Mouse (Mus musculus) intestine, postnatal 0 days (tissue): Measurements from ENCODE around the gene Hes7. TPM values are rescaled to one million over a fixed set of nuclear protein-coding genes. Genes with fewer than 3 reads are reported as not detected.
A peak's percentile ranks its signal among the peaks of the same experiment; 100 is the strongest.
"Not testable (repeated sequence)": the region's sequence is repeated elsewhere in the genome, so short reads cannot be mapped to it uniquely, and the experiment has no call there.

Source experiments
- ATAC-seq: fragments of 200-750 bp; cut with Nextera tagmentation; 2 replicates; pipeline ENCODE4 v1.8.0; 2017; ENCODE audit warnings: mild to moderate bottlenecking, moderate TSS enrichment, moderate library complexity
- H3K27ac ChIP-seq: fragments of 300-500 bp; sonication (generic); 2 replicates; pipeline ENCODE4 v1.5.1; 2014; ENCODE audit warnings: mild to moderate bottlenecking, low read depth, low read length, moderate library complexity
- H3K27me3 ChIP-seq: fragments of 300-500 bp; sonication (generic); replicated peaks from 2 replicates; pipeline ENCODE4 v1.6.1; 2014; ENCODE audit warnings: low read length, mixed read lengths; ENCODE audit not compliant: control insufficient read depth, insufficient read depth
- H3K36me3 ChIP-seq: fragments of 300-500 bp; sonication (generic); 2 replicates; pipeline ENCODE4 v1.6.1; 2014; ENCODE audit warnings: mild to moderate bottlenecking, moderate library complexity; ENCODE audit not compliant: control insufficient read depth, insufficient read depth
- H3K4me1 ChIP-seq: fragments of 300-500 bp; sonication (generic); replicated peaks from 2 replicates; pipeline ENCODE4 v1.6.1; 2014; ENCODE audit warnings: antibody characterized with exemption, low read length, mixed read lengths; ENCODE audit not compliant: control insufficient read depth, insufficient read depth
- H3K4me2 ChIP-seq: fragments of 300-500 bp; sonication (generic); replicated peaks from 2 replicates; pipeline ENCODE4 v1.6.1; 2014; ENCODE audit warnings: low read depth, mild to moderate bottlenecking, moderate library complexity
- H3K4me3 ChIP-seq: fragments of 300-500 bp; sonication (generic); 2 replicates; pipeline ENCODE4 v1.5.1; 2014; ENCODE audit warnings: low read depth, low read length
- H3K9ac ChIP-seq: fragments of 300-500 bp; sonication (generic); 2 replicates; pipeline ENCODE4 v1.6.1; 2014; ENCODE audit warnings: mild to moderate bottlenecking, low read depth, low read length
- H3K9me3 ChIP-seq: fragments of 300-500 bp; sonication (generic); 2 replicates; pipeline ENCODE4 v1.6.1; 2016; ENCODE audit warnings: mixed run types; ENCODE audit not compliant: control insufficient read depth
- CTCF ChIP-seq: sonication (generic); IDR thresholded peaks from 2 replicates; pipeline ENCODE4 v1.5.1; 2016; ENCODE audit warnings: low read depth, mild to moderate bottlenecking, control low read depth, antibody characterized with exemption, moderate library complexity
- WGBS: fragments of 180-500 bp; shearing (Covaris S2); extraction: QIAGEN DNeasy Blood & Tissue Kit; methylation state at CpG from one replicate; pipeline ENCODE4 v1.1.7; 2014; 5-methylcytosine and 5-hydroxymethylcytosine counted together
- polyA plus RNA-seq: library from polyadenylated mRNA; unstranded; fragments of >200 nt; fragmentation: Nextera tagmentation; extraction: Ambion mirVana; gene quantifications from 2 replicates; pipeline ENCODE4 v1.2.1, GENCODE M21; 2015

Gene Hes7
- polyA plus RNA-seq, 1 experiment from 2014 or later: 0.37 TPM

- Histone ChIP-seq H3K4me2 (peak overlapping the region; percentile 82), H3K27ac (no peak overlapping the region), H3K4me3 (peak overlapping the region; percentile 100), H3K4me1 (peaks cover 10% of the 10 kb centered on the region; the same call in 1 of the 2 replicates), H3K27me3 (no peaks in the 10 kb centered on the region), H3K9ac (peak overlapping the region; percentile 99), H3K9me3 (no peaks in the 10 kb centered on the region), H3K36me3 (peaks cover 19% of the 10 kb centered on the region; the same call in 1 of the 2 replicates)
- no peak for ATAC-seq
- 79% methylated on average over 12 of the region's 12 CpGs for WGBS
- no peak for TF ChIP-seq CTCF
These were observed 30.5 kb upstream of the Hes7 start for GRCm38 (mm10) chr11:69089616-69090290.

DNA sequence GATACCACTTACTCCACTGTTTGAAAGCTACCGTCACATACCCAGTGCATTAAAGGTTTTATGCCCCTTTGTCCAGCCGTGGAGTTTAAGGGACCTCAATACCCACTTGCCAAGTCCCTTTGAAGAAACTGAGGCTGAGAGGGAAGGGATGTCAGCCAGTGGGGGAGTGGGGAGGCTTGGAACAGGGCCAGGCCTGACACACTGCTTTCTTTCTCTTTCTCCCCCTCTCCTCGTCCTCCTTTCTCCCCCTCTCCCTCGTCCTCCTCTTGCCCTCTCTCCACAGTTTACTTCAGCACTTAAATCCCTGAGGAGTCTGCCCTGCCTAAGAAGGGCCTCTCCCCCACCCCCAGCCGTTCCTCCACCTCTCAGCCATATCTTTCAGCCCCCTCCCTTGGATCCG, 29.8 kb upstream of the Hes7 start:
- Histone ChIP-seq H3K4me2 (no peak overlapping the region), H3K27me3 (no peaks in the 10 kb centered on the region), H3K9ac (no peak overlapping the region), H3K36me3 (peaks cover 19% of the 10 kb centered on the region; the same call in 1 of the 2 replicates), H3K4me1 (peaks cover 10% of the 10 kb centered on the region; the same call in 1 of the 2 replicates), H3K9me3 (no peaks in the 10 kb centered on the region), H3K4me3 (no peak overlapping the region), H3K27ac (no peak overlapping the region)
- no peak for ATAC-seq
- 63% methylated on average over 6 of the region's 6 CpGs for WGBS
- TF ChIP-seq CTCF: no peak

- 55% methylated on average over 7 of the region's 7 CpGs for WGBS
These were observed 28.4 kb upstream of the Hes7 start for GRCm38 (mm10) chr11:69091566-69092385.

GRCm38 (mm10) chr11:69092386-69092751, 27.8 kb upstream of the Hes7 start:
- peaks cover 10% of the 10 kb centered on the region; the same call in 1 of the 2 replicates for H3K4me1 ChIP-seq
- H3K4me3 ChIP-seq: no peak overlapping the region
- 3% methylated on average over 3 of the region's 3 CpGs for WGBS
- H3K27me3 ChIP-seq: no peaks in the 10 kb centered on the region
- H3K27ac ChIP-seq: 0 out of 2 replicates have a peak overlapping the region, but pooled peaks have one; percentile 30
- ATAC-seq: no peak
- peaks cover 19% of the 10 kb centered on the region; the same call in 1 of the 2 replicates for H3K36me3 ChIP-seq
- no peak overlapping the region for H3K4me2 ChIP-seq
- TF ChIP-seq CTCF: peak; percentile 83
- no peak overlapping the region for H3K9ac ChIP-seq
- no peaks in the 10 kb centered on the region for H3K9me3 ChIP-seq

More at GRCm38 (mm10) chr11:69091566-69092385, 28.4 kb upstream of the Hes7 start:
- H3K27ac ChIP-seq: peak overlapping the region; percentile 43
- no peaks in the 10 kb centered on the region for H3K27me3 ChIP-seq
- TF ChIP-seq CTCF: no peak
- H3K9ac ChIP-seq: no peak overlapping the region
- H3K9me3 ChIP-seq: no peaks in the 10 kb centered on the region
- H3K4me2 ChIP-seq: no peak overlapping the region
- H3K36me3 ChIP-seq: peaks cover 19% of the 10 kb centered on the region; the same call in 1 of the 2 replicates
- peaks cover 10% of the 10 kb centered on the region; the same call in 1 of the 2 replicates for H3K4me1 ChIP-seq
- no peak for ATAC-seq
- H3K4me3 ChIP-seq: no peak overlapping the region

DNA sequence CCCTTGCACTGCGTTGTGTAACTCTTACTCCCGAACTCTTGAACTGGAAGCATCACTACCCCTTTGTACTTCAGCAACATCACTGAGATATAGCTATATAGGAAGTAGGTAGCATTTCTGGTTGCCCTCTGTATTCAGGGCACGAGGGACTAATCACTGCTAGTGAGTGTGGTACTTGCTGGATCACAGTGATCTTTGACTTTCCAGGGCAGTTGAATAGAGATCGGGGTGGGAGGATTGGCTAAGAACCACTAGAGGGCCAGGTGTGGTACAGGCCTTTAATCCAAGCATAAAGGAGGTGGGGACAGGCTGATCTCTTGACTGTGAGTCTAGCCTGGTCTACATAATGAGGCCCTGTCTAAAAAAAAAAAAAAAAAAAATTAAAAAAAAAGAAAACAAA, 27.3 kb upstream of the Hes7 start:
- H3K4me3 ChIP-seq: no peak overlapping the region
- H3K9me3 ChIP-seq: no peaks in the 10 kb centered on the region
- peaks cover 12% of the 10 kb centered on the region for H3K4me1 ChIP-seq
- peaks cover 19% of the 10 kb centered on the region; the same call in 1 of the 2 replicates for H3K36me3 ChIP-seq
- H3K9ac ChIP-seq: no peak overlapping the region
- no peak for ATAC-seq
- H3K27me3 ChIP-seq: no peaks in the 10 kb centered on the region
- 0 out of 2 replicates have a peak overlapping the region, but pooled peaks have one; percentile 30 for H3K27ac ChIP-seq
- 67% methylated on average over 4 of the region's 4 CpGs for WGBS
- TF ChIP-seq CTCF: no peak; the same call in 1 of the 2 replicates
- H3K4me2 ChIP-seq: no peak overlapping the region

DNA sequence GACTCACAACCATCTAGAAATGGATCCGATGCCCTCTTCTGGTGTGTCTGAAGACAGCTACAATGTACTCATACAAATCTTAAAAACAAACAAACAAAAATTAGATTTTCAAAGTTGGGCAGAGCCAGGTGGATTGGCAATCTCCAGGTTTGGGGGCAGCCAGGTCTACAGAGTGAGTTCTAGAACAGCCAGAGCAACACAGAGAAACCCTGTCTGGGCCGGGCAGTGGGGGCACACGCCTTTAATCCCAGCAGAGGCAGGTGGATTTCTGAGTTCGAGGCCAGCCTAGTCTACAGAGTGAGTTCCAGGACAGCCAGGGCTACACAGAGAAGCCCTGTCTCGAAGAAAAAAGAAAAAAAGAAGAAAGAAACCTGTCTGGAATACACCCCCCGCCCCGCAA, 26.3 kb upstream of the Hes7 start:
- not testable (repeated sequence) for H3K27me3 ChIP-seq, H3K4me2 ChIP-seq, H3K4me3 ChIP-seq, H3K9ac ChIP-seq, H3K9me3 ChIP-seq, ATAC-seq
- WGBS: 83% methylated on average over 7 of the region's 7 CpGs
- Histone ChIP-seq H3K27ac (peak overlapping the region; percentile 75; the same call in 1 of the 2 replicates), H3K36me3 (peaks cover 19% of the 10 kb centered on the region; the same call in 1 of the 2 replicates), H3K4me1 (peaks cover 19% of the 10 kb centered on the region)
- TF ChIP-seq CTCF: 0 out of 2 replicates have a peak, but pooled peaks have one; percentile 24
